Mouse (Mus musculus) forebrain, postnatal 0 days (tissue): ENCODE measurements at regions not wholly inside any gene's neighbourhood (a gene's known extent, or its start where the extent isn't known, plus 50 kb on each side); places are given as distances from the start of the nearest gene placed in this dataset.
"Not testable (repeated sequence)": the region's sequence is repeated elsewhere in the genome, so short reads cannot be mapped to it uniquely, and the experiment has no call there.

ENCODE experiments used
- ATAC-seq: fragments of 200-750 bp; cut with Nextera tagmentation; 2 replicates; pipeline ENCODE4 v1.8.0; 2017; ENCODE audit warnings: mild to moderate bottlenecking, moderate library complexity
- DNase-seq: peaks from one replicate; pipeline ENCODE4 v3.0.0-alpha.2; 2015
- H3K27ac ChIP-seq: fragments of 300-500 bp; sonication (generic); 2 replicates; pipeline ENCODE4 v1.5.1; 2014; ENCODE audit warnings: low read depth, mild to moderate bottlenecking, antibody characterized with exemption, low read length, moderate library complexity, mixed read lengths
- H3K27me3 ChIP-seq: fragments of 300-500 bp; sonication (generic); 2 replicates; pipeline ENCODE4 v1.6.1; 2014; ENCODE audit warnings: mild to moderate bottlenecking, low read length, mixed read lengths; ENCODE audit not compliant: insufficient read depth
- H3K36me3 ChIP-seq: fragments of 300-500 bp; sonication (generic); 2 replicates; pipeline ENCODE4 v1.6.1; 2014; ENCODE audit warnings: mild to moderate bottlenecking, moderate library complexity; ENCODE audit not compliant: insufficient read depth
- H3K4me1 ChIP-seq: fragments of 300-500 bp; sonication (generic); 2 replicates; pipeline ENCODE4 v1.6.1; 2014; ENCODE audit warnings: antibody characterized with exemption; ENCODE audit not compliant: insufficient read depth
- H3K4me2 ChIP-seq: fragments of 300-500 bp; sonication (generic); 2 replicates; pipeline ENCODE4 v1.6.1; 2014; ENCODE audit warnings: low read depth, mild to moderate bottlenecking, moderate library complexity
- H3K4me3 ChIP-seq: fragments of 300-500 bp; sonication (generic); 2 replicates; pipeline ENCODE4 v1.5.1; 2014; ENCODE audit warnings: low read depth, low read length, mixed read lengths
- H3K9ac ChIP-seq: fragments of 300-500 bp; sonication (generic); 2 replicates; pipeline ENCODE4 v1.6.1; 2014; ENCODE audit warnings: mild to moderate bottlenecking
- H3K9me3 ChIP-seq: fragments of 300-500 bp; sonication (generic); 2 replicates; pipeline ENCODE4 v1.6.1; 2016; ENCODE audit warnings: low read length
- CTCF ChIP-seq: sonication (generic); IDR thresholded peaks from 2 replicates; pipeline ENCODE4 v1.5.1; 2016; ENCODE audit warnings: antibody characterized with exemption, control low read depth, low read depth
- WGBS: fragments of 180-500 bp; shearing (Covaris S2); extraction: QIAGEN DNeasy Blood & Tissue Kit; methylation state at CpG from one replicate; pipeline ENCODE4 v1.1.7; 2014; 5-methylcytosine and 5-hydroxymethylcytosine counted together

DNA sequence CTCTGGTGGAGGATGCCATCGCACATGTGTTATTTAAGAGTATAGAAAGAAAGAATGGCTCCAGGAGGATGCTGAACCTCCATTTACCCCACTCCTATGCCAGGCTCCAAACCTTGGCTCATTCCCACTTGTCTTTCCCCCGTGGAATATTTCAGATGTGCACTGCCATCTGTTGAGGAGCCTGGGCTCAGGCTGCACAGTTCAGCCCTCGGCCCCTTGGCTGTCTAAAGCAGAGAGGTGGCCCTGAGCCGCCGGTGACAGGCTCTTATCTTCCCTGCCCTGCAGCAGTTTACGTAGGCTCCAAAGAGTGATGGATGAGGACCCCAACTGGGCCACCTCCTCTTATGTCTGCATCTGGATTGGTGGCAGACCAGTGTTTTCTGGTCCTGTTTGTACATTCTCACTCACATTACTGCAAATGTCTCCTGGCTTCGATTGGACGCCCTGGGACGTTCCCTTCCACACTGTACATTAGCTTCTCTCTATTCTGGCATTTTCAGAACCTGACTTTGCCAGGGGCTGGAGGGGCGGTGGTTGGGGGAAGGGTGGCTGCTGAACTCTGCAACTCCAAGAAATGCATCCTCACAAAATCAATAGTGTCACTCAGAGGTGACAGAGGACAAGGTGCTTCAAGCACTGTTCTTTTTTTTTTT lies 447.3 kb upstream of the Clint1 start:
- Histone ChIP-seq H3K9me3 (no peaks in the 10 kb centered on the region), H3K9ac (no peak overlapping the region), H3K4me3 (no peak overlapping the region), H3K27ac (no peak overlapping the region), H3K36me3 (no peaks in the 10 kb centered on the region), H3K27me3 (no peaks in the 10 kb centered on the region), H3K4me2 (no peak overlapping the region), H3K4me1 (no peaks in the 10 kb centered on the region)
- ATAC-seq (no peak), DNase-seq (no peak)
- WGBS, result 81% methylated on average over 10 of the region's 10 CpGs
- no peak for TF ChIP-seq CTCF

DNA sequence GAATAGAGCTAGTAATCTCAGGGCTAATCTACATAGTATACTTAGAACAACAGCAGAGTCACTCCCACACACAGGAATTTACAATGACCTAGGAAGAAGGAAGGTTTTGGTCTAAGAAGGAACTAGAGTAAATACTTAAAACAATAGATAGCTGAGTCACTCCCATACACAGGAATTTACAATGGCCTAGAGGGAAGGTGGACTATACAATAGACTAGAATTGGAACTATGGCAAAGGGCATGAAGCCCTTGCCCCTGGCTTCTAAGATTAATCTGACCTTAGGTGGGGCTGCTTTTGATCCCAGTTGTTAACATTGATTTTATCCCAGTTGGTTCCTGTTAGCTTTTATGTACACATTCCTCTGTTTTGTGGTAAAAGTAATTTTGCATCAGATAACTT lies 427.8 kb upstream of the Clint1 start:
- not testable (repeated sequence) for H3K4me2 ChIP-seq, ATAC-seq, H3K4me3 ChIP-seq, H3K9me3 ChIP-seq, H3K27me3 ChIP-seq, DNase-seq, H3K9ac ChIP-seq, H3K27ac ChIP-seq, H3K36me3 ChIP-seq, H3K4me1 ChIP-seq

- WGBS, result 57% methylated on average over 3 of the region's 3 CpGs
- Histone ChIP-seq H3K4me3 (no peak overlapping the region), H3K9me3 (no peaks in the 10 kb centered on the region), H3K27ac (no peak overlapping the region), H3K27me3 (no peaks in the 10 kb centered on the region), H3K36me3 (no peaks in the 10 kb centered on the region), H3K9ac (no peak overlapping the region), H3K4me2 (no peak overlapping the region), H3K4me1 (no peaks in the 10 kb centered on the region)
- no peak for TF ChIP-seq CTCF
- DNase-seq (no peak), ATAC-seq (no peak)
These were observed 410.7 kb upstream of the Clint1 start for GRCm38 (mm10) chr11:45440937-45441720.

- H3K9me3 ChIP-seq, result no peaks in the 10 kb centered on the region
These were observed 405.3 kb upstream of the Clint1 start for GRCm38 (mm10) chr11:45446512-45446911.

DNA sequence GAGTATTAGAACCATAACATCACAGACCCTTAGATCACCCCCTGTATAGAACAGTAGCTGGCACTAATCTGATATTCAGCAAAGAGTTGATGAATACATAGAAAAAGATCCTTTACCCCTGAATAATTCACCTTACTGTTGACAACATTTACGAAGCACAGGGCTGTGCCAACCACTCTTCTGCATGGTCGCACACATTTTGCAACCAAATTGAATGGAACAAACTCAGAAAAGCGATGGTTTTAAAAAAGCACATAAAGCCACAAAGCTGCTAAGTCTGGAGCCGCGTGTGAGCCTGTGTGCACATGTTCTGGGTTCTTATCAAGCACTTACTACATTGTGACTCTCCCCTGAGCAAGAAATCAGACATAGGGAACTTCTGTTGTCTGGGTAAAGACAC lies 397.6 kb upstream of the Clint1 start:
- Histone ChIP-seq H3K4me3 (no peak overlapping the region), H3K36me3 (no peaks in the 10 kb centered on the region), H3K9ac (no peak overlapping the region), H3K27ac (no peak overlapping the region), H3K4me1 (no peaks in the 10 kb centered on the region), H3K27me3 (no peaks in the 10 kb centered on the region), H3K9me3 (no peaks in the 10 kb centered on the region), H3K4me2 (no peak overlapping the region)
- ATAC-seq (no peak), DNase-seq (no peak)
- WGBS, result 24% methylated on average over 5 of the region's 5 CpGs
- TF ChIP-seq CTCF, result no peak

More at GRCm38 (mm10) chr11:45446512-45446911, 405.3 kb upstream of the Clint1 start:
- WGBS, result 73% methylated on average over 2 of the region's 2 CpGs
- H3K4me2 ChIP-seq, result no peak overlapping the region
- ATAC-seq (no peak), DNase-seq (no peak)
- no peak overlapping the region for H3K27ac ChIP-seq
- H3K27me3 ChIP-seq, result no peaks in the 10 kb centered on the region
- H3K36me3 ChIP-seq, result no peaks in the 10 kb centered on the region
- H3K9ac ChIP-seq, result no peak overlapping the region
- TF ChIP-seq CTCF, result no peak
- H3K4me1 ChIP-seq, result no peaks in the 10 kb centered on the region
- H3K4me3 ChIP-seq, result no peak overlapping the region

GRCm38 (mm10) chr11:45454933-45455332 lies 396.9 kb upstream of the Clint1 start:
- ATAC-seq, result peak; percentile 85
- Histone ChIP-seq H3K9me3 (no peaks in the 10 kb centered on the region), H3K36me3 (no peaks in the 10 kb centered on the region), H3K9ac (no peak overlapping the region), H3K4me1 (no peaks in the 10 kb centered on the region), H3K27ac (no peak overlapping the region), H3K27me3 (no peaks in the 10 kb centered on the region), H3K4me2 (no peak overlapping the region), H3K4me3 (no peak overlapping the region)
- WGBS, result 41% methylated on average over 3 of the region's 3 CpGs
- DNase-seq, result peak; percentile 57
- TF ChIP-seq CTCF, result no peak

DNA sequence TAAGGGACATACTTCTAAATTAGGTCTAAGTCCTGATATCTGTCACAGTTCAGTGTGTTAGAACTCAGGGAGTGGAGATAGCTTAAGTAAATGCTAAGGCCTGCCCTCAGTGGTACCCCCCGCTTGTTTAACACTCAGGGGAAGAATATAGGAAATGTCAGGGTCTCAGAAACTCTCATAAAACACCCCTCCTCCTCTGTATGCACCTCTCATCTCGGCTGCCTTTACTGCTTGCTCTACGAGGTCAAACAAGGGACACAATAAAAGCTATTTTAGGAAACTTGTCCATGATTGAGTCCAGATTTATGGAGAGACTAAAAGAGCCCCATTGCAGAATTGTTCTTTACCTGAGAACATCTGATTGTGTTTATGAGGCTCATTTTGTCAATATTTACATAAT lies 395.1 kb upstream of the Clint1 start:
- 87% methylated on average over 3 of the region's 3 CpGs for WGBS
- TF ChIP-seq CTCF, result no peak

More for the DNA sequence above, 395.1 kb upstream of the Clint1 start:
- DNase-seq (no peak), ATAC-seq (no peak)
- Histone ChIP-seq H3K9me3 (no peaks in the 10 kb centered on the region), H3K4me3 (no peak overlapping the region), H3K4me2 (no peak overlapping the region), H3K4me1 (no peaks in the 10 kb centered on the region), H3K27me3 (no peaks in the 10 kb centered on the region), H3K36me3 (no peaks in the 10 kb centered on the region), H3K9ac (no peak overlapping the region), H3K27ac (no peak overlapping the region)
